Comparison of ENCODE assay signal across 8 mouse cellular contexts in the genomic region with DNA sequence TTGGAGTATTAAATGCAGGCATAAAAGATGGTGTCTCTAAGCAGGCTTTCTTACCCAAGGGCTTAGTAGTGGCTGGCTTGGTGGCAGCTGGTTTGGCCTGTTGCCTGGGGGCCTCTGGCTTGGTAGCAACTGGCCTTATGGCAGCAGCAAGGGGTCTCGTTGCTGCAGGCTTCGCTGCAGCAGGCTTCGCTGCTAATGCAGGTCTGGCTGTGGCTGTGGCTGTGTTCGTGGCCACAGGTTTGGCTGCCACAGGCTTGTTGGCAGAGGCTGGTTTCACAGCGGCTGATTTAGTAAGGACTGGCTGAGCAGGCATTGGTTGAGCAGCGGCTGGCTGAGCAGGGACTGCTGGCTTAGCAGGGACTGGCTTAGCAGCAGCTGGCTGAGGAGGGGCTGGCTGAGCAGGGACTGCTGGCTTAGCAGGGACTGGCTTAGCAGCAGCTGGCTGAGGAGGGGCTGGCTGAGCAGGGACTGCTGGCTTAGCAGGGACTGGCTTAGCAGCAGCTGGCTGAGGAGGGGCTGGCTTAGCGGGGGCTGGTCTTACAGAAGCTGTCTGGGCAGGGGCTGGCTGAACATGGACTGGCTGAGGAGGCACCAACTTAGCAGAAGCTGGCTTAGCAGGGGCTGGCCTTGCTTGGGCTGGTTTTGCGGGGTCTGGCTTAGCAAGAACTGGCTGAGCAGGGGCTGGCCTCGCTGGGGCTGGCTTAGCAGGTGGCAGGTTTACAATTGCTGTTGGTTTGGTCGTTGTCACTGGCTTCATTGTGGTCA.
DNase-seq lines count a peak whose midpoint lies in the region; ATAC-seq lines count a peak whose summit lies in the region.

No protein-coding gene starts in this region.

- no peaks in the 10 kb centered on the region for H3K27me3 ChIP-seq in forebrain, embryonic 15.5 days
- no peaks in the 10 kb centered on the region for H3K27me3 ChIP-seq in lung, embryonic 16.5 days (ENCODE audit: control insufficient read depth, insufficient read depth, low read depth, low read length)

- DNase-seq in right cerebral cortex, postnatal 4 days = peak; percentile 33
- no peak for DNase-seq in right cerebral cortex, postnatal 25 days
- peak; percentile 61 for DNase-seq in heart, postnatal 25 days (ENCODE audit: low spot score)
- DNase-seq in retina, postnatal 7 days (ENCODE audit: low read depth, low spot score) = peak; percentile 19
- no peak for DNase-seq in layer of hippocampus, adult 8-10 months (ENCODE audit: low spot score in 2 of 2)
- DNase-seq in left cerebral cortex, adult 8-10 months (ENCODE audit: low spot score in 2 of 2) = no peak

- H3K4me2 ChIP-seq in forebrain, embryonic 15.5 days (replicated peaks) = no peak overlapping the region
- no peak overlapping the region for H3K4me2 ChIP-seq in lung, embryonic 16.5 days (ENCODE audit: low read depth, low read length)

- no peaks in the 10 kb centered on the region for H3K9me3 ChIP-seq in forebrain, embryonic 15.5 days
- no peaks in the 10 kb centered on the region for H3K9me3 ChIP-seq in lung, embryonic 16.5 days (ENCODE audit: control insufficient read depth, low read length)

- no peak overlapping the region for H3K9ac ChIP-seq in forebrain, embryonic 15.5 days (replicated peaks)
- H3K9ac ChIP-seq in lung, embryonic 16.5 days (ENCODE audit: low read length) = 0 out of 2 replicates have a peak overlapping the region, but pooled peaks have one; percentile 44

- ATAC-seq in forebrain, embryonic 15.5 days (replicated peaks) = peak; percentile 70
- peak; percentile 95 for ATAC-seq in lung, embryonic 16.5 days (ENCODE audit: low read depth)

- no peaks in the 10 kb centered on the region for H3K36me3 ChIP-seq in forebrain, embryonic 15.5 days
- H3K36me3 ChIP-seq in lung, embryonic 16.5 days (ENCODE audit: control insufficient read depth, insufficient read depth, low read length) = peaks cover 16% of the 10 kb centered on the region

- H3K27ac ChIP-seq in forebrain, embryonic 15.5 days (replicated peaks) = no peak overlapping the region
- H3K27ac ChIP-seq in lung, embryonic 16.5 days (ENCODE audit: low read length) = peak overlapping the region; percentile 89

- intact Hi-C loops in heart, postnatal 25 days (cut with DNase I) = no loop called here

- WGBS in forebrain, embryonic 15.5 days = 12% methylated on average over 10 of the region's 10 CpGs
- 18% methylated on average over 10 of the region's 10 CpGs for WGBS in lung, embryonic 16.5 days

- H3K4me1 ChIP-seq in forebrain, embryonic 15.5 days = no peaks in the 10 kb centered on the region
- H3K4me1 ChIP-seq in lung, embryonic 16.5 days (replicated peaks; ENCODE audit: control insufficient read depth, insufficient read depth, low read length) = peaks cover 3% of the 10 kb centered on the region

- H3K4me3 ChIP-seq in forebrain, embryonic 15.5 days = no peak overlapping the region
- no peak overlapping the region for H3K4me3 ChIP-seq in lung, embryonic 16.5 days (ENCODE audit: low read length)

Comparison
In these comparisons a context has a peak if more than half of its experiments do, and no peak if none do; other contexts are left out.
1. DNase-seq: peak in right cerebral cortex, postnatal 4 days (single experiment), heart, postnatal 25 days (single experiment) and retina, postnatal 7 days (single experiment); none in right cerebral cortex, postnatal 25 days (single experiment), layer of hippocampus, adult 8-10 months (0 of 2) and left cerebral cortex, adult 8-10 months (0 of 2).